Mouse (Mus musculus): Measurements from ENCODE around the gene Msl3l2. TPM values are rescaled to one million over a fixed set of nuclear protein-coding genes. Genes with fewer than 3 reads are reported as not detected.

Gene Msl3l2
- total RNA-seq, 1 experiment from 2014 or later = 5.5 TPM

- ATAC-seq (replicated peaks; ENCODE audit: insufficient number of reproducible peaks, low FRiP score, low TSS enrichment, poor library complexity, severe bottlenecking) = no peak
Observed at GRCm38 (mm10) chr10:56164411-56164810, 57.7 kb downstream of the Msl3l2 start.

GRCm38 (mm10) chr10:56165758-56166157, 59.0 kb downstream of the Msl3l2 start:
- ATAC-seq (replicated peaks; ENCODE audit: insufficient number of reproducible peaks, low FRiP score, low TSS enrichment, poor library complexity, severe bottlenecking) = no peak

Other genes starting within 250 kb of the Msl3l2 start
- 2.4 to 5.2 TPM (median 4.4 TPM) in 3 replicates for gene Tbc1d32, start 121.8 kb downstream of the Msl3l2 start, total RNA-seq (2017)

Measured in monocyte, adult 5-6 weeks (primary cell).